Mouse (Mus musculus) NIH3T3 (cell line): ENCODE measurements around the gene Pdap1.
"Not testable (repeated sequence)": the region's sequence is repeated elsewhere in the genome, so short reads cannot be mapped to it uniquely, and the experiment has no call there.

Source experiments
- DNase-seq: peaks from one replicate; pipeline ENCODE4 v3.0.0-alpha.2; 2012; ENCODE audit warnings: low read depth

The Pdap1 gene

DNA sequence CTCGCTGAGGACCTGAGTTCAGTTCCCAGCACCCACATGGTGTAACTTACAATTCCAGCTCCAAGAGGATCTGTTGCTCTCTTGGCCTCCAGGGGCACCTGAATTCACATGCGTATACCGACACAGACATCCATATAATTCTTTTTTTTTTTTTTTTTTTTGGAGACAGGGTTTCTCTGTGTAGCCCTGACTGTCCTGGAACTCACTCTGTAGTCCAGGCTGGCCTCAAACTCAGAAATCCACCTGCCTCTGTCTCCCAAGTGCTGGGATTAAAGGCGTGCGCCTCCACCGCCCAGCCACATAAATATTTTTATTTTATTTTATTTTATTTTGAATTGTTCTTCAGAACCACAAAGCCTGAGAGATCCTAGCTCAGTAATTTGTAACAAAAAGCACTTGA is 56.8 kb downstream of the Pdap1 start:
- DNase-seq = not testable (repeated sequence)

DNA sequence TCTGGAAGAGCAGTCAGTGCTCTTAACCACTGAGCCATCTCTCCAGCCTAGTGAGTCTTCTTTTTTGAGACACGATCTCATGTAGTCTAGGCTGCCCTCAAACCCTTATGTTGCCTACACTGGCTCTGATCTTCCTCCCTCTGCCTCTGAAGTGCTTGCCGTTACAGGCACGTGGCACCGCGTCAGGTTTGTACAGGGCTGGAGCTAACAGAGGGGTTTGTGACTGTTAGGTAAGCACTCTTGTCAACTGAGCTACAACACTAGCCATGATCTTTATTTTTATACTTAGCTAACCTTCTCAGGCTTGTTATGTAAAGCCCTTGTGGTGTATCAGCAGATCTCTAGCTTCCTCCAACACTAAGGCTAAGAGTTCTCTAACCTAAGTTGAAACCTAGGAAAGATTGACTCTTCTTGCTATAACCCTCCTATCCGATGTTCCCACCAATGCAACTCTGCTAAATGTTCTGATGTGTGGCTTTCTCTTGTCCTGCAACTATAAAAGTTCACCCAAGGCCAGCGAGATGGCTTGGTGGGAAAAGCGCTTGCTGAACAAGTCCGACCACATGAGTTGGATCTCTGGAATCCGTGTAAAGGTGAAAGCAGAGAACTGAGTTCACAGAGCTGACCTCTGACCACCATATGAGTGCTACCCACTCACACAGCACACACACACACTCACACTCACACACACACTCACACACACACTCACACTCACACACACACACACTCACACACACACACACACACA is 58.0 kb downstream of the Pdap1 start:
- DNase-seq = no peak
